Mouse (Mus musculus) liver, embryonic 14.5 days (tissue): ENCODE data around the gene Cpsf7.

Source experiments
- CTCF ChIP-seq: IDR thresholded peaks from 2 replicates; pipeline ENCODE4 v1.5.1; 2016; ENCODE audit warnings: antibody characterized with exemption, low read depth, control low read depth
- EP300 ChIP-seq: IDR thresholded peaks from 2 replicates; pipeline ENCODE4 v1.6.1; 2016; ENCODE audit warnings: antibody characterized with exemption, low read depth

GRCm38 (mm10) chr19:10561558-10562314 is 36.7 kb downstream of the Cpsf7 start:
- no peak for TF ChIP-seq EP300
- no peak for TF ChIP-seq CTCF
